Mouse (Mus musculus) bone marrow, adult 2 months (tissue): ENCODE measurements around the gene Gm12248.

ENCODE experiments used
- CTCF ChIP-seq: fragments of 200-500 bp; IDR thresholded peaks from 2 replicates; pipeline ENCODE4 v1.5.1; 2011; ENCODE audit warnings: low read length, control low read depth; ENCODE audit not compliant: control insufficient read depth, insufficient read depth
- POLR2A ChIP-seq: fragments of 200-500 bp; IDR thresholded peaks from 2 replicates; pipeline ENCODE4 v1.6.1; 2011; ENCODE audit warnings: low read depth, mild to moderate bottlenecking, control low read depth, low read length, borderline replicate concordance; ENCODE audit not compliant: control insufficient read depth

DNA sequence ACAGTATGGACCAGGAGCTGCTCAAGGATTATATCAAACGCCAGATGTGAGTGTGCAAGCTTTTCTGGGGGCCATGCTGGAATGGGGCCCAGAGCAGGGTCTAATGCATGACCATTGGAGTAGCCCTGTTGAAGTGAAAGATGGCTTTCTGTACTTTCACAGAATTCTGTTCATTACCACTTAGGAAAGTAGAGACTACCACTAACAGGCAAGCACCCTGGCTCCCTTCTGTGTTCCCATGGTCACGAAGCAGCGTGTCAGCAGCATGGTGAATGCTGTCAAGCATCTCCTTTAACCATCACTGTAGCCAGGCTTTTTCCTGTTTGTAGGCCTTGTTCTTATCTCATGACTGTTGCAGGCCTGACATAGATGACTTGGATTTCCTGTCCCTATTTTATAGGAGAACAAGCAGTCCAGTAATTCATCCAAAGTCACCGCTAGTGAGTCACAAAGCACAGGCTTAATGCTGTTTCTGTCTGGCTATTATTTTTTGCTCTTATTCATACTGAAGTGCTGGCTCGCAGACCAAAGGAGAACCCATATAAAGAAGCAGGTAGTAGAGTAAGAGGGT lies 50.0 kb downstream of the Gm12248 start:
- no peak for TF ChIP-seq CTCF
- no peak for TF ChIP-seq POLR2A
